Mouse (Mus musculus) Patski (cell line): Measurements from ENCODE around the gene Nrtn. TPM values are rescaled to one million over a fixed set of nuclear protein-coding genes. Genes with fewer than 3 reads are reported as not detected.

Experiments used
- ATAC-seq: fragments of 100-300 bp; one replicate; pipeline ENCODE4 v1.8.0; 2021
- CTCF ChIA-PET: fragments of 350-600 bp; sonication (Branson Sonifier 250); formaldehyde crosslinking; loops from one replicate; lab custom pipeline; 2022; ENCODE audit warnings: inconsistent platforms; lab: Charles Lee
- POLR2A ChIA-PET: fragments of 350-600 bp; sonication (Branson Sonifier 250); formaldehyde crosslinking; loops from one replicate; lab custom pipeline; 2022; ENCODE audit warnings: antibody characterized with exemption, inconsistent platforms; lab: Charles Lee
- DNase-seq: peaks from one replicate; pipeline ENCODE4 v3.0.0-alpha.2; 2011; ENCODE audit warnings: low read depth, low spot score
- H3K27me3 ChIP-seq: fragments of 371-371 bp; one replicate; pipeline ENCODE4 v1.5.1; 2021
- CTCF ChIP-seq: fragments of 100-300 bp; IDR thresholded peaks from one replicate; pipeline ENCODE4 v1.5.1; 2021
- in situ Hi-C: fragments of 300-500 bp; cut with MboI; formaldehyde crosslinking; loops from 3 replicates; pipeline ENCODE4 v1.11.1; 2018; ENCODE audit warnings: low pct_unique_long_range_greater_than_20kb, mixed read lengths
- polyA plus RNA-seq: library from polyadenylated mRNA; unstranded; gene quantifications from one replicate; pipeline ENCODE4 v1.2.3, GENCODE M21; 2021

Nrtn gene
- polyA plus RNA-seq, result 7.1 TPM

DNA sequence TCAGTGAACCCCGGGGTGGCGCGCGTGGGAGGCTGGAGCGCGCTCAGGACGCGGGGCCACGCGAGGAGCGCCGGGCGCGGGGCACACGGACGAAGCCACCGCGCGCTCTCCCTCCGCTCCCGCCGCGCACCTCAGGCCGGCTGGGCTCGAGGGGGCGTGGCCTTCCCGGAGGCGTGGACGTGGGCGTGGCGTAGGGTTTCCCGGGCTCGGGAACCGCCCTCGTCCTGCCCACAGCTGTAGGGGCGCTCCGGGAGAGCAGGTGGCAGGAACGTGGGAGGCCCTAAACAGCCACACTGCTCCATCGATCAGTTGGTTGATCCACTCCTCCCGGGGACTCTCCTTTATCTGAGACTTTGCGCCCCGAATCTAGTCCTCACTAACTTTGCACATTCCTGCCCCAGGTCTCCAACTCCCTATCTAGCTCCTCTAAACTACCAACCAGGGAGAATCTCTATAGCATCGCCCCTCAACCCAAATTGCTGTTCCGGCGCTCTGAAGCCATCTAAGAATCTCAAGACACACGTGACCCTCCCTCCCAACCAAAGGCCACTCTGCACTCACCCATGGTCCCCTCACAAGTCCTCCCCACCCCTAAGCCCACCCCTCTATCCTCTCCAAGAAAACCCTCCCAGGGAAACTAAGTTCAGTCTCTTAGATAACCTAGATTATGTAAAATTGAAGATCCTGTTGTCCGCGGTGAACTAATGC, at the start of gene Nrtn:
Gene Nrtn (minus strand): TSS at position 115 of the 708 bp plus-strand sequence.
- ChIA-PET CTCF (interaction anchor here (0.7 kb wide), 1 partner anchor 49 kb away, joined by 3 read pairs; no protein-coding TSS in a partner anchor), POLR2A (no interaction called here)
- ATAC-seq (peak; percentile 82), DNase-seq (no peak)
- in situ Hi-C loops, result loop anchor here (5.0 kb wide), 1 partner anchor 40 kb away; the partner anchor contains the start of genes Ndufa11 and Vmac
- TF ChIP-seq CTCF, result no peak
- peaks cover 7% of the 10 kb centered on the region for H3K27me3 ChIP-seq

DNA sequence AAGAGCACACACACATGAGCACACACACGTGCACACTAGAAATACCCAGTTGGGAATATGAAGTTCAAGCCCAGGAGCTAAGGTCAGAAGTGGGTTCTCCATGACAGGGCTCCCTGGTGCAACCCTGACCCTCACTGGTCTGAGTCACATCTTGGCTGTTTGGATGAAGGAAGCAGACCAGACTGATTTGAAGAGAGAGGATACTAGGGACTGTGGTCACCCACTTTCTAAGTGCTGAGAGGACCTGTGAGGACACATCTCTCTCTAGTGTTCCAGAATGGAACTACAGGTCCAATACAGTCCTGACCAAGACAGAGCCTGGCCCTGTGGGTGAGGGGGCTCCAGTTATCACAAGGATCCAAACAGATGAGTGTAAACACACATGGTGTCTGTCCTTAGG, 48.5 kb upstream of the Nrtn start:
- ATAC-seq (no peak), DNase-seq (no peak)
- ChIA-PET CTCF (no interaction called here), POLR2A (interaction anchor here (0.6 kb wide), 1 partner anchor 45 kb away, joined by 5 read pairs; no protein-coding TSS in a partner anchor)
- TF ChIP-seq CTCF, result no peak
- in situ Hi-C loops, result loop anchor here (5.0 kb wide), 2 partner anchors 52 to 147 kb away; no protein-coding TSS in a partner anchor
- H3K27me3 ChIP-seq, result no peaks in the 10 kb centered on the region

DNA sequence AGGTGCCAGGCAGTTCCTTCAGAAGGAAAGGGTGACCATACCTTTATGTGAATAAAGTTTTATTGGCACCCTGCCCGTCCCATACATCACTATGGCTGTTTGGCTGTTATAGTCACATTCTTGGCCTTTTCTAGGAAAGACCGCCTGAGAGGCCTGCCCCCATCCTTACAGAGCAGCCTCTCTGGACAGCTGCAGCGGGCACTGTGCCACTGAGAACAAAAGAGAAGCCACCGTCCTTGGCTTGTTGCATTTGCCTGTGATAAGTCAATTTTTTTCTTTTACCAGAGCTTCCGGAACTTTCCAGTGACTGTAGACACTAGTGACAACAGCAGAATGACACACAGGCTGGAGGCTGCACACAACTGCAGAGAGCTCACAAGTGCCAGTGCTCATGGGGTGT, 47.6 kb upstream of the Nrtn start:
- H3K27me3 ChIP-seq, result no peaks in the 10 kb centered on the region
- POLR2A ChIA-PET, result no interaction called here
- no peak for ATAC-seq
- CTCF ChIA-PET, result interaction anchor here (1.3 kb wide), 1 partner anchor 11 kb away, joined by 4 read pairs; no protein-coding TSS in a partner anchor
- no peak for DNase-seq
- in situ Hi-C loops, result loop anchor here (5.0 kb wide), 2 partner anchors 52 to 147 kb away; no protein-coding TSS in a partner anchor
- no peak for TF ChIP-seq CTCF

DNA sequence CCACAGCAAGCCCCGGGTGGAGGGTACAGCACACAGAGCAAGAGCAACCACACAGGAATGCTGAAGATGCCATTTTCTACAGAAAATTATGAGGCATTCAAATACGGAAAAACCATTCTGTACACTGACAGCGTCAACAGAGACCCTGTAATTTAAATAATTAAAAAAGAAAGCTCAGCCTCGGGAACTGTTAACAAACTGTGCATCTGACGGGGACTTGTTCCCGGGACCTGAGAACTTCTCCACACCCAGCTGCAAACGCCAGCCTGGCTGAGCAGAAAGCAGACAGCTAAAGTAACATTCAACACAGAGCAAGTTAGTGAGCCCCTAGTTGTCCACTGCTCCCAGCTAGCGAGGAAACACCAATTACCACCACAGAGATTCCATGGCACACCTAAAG, 44.7 kb upstream of the Nrtn start:
- H3K27me3 ChIP-seq, result no peaks in the 10 kb centered on the region
- ChIA-PET CTCF (no interaction called here), POLR2A (no interaction called here)
- in situ Hi-C loops, result no loop called here
- no peak for TF ChIP-seq CTCF
- DNase-seq, result no peak
- no peak for ATAC-seq

DNA sequence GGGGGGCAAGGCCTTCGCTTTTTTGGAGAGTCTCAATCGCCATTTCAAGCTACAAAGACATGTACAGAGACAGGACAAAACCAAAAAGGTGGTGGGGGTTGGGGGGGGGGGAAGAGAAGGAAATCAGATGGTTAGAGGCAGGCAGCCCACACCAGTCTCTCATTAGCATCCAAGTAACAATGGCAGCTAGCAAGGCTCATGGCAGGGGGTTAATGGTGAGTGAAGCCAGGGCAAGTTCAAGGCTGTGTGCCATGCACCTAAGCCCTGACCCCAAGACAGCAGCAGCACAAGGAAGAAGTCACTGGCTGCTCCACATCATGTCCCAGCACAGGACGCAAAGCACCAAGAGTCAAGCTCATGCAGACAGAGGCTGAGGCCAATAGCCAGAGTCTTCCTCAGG, 41.9 kb upstream of the Nrtn start:
- POLR2A ChIA-PET, result no interaction called here

DNA sequence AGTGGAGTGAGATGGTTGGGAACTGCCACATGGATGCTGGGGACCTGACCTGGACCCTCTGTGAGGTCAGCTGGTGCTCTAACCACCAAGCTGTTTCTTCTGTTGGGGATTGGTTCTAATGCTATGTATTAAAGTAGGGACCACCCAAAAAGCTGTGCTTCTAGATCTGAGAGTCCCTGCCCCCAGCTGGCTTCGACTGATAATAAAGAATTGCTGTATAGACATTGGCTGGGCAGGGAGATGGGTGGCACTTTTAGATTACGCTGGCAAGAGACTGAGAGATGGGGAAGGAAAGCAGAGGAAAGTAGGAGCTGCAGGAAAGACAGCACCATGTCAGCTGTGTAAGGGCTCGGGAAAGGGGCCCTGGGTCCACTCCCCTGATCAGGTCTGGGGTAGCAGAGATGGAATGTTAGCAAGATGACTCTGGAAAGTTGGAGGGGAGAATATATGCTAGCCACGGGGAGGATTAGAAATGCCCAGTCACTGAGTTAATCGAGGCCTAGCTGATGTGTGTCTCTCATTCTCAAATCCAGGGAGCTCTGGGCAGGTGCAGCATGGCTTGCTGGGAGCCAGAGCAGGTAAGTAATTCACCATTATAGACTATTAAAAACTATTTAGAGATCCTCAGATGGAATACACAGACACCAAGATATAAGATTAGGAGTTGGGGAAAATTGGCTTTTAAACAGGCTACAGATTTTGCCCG, 36.4 kb upstream of the Nrtn start:
- ChIA-PET POLR2A (no interaction called here), CTCF (interaction anchor here (1.8 kb wide), 1 partner anchor 11 kb away, joined by 4 read pairs; no protein-coding TSS in a partner anchor)
- in situ Hi-C loops, result no loop called here
- no peak for TF ChIP-seq CTCF
- no peak for ATAC-seq
- no peak for DNase-seq
- H3K27me3 ChIP-seq, result no peaks in the 10 kb centered on the region

More for the DNA sequence above, 41.9 kb upstream of the Nrtn start:
- ATAC-seq (no peak), DNase-seq (no peak)
- no peak for TF ChIP-seq CTCF
- in situ Hi-C loops, result no loop called here
- no peaks in the 10 kb centered on the region for H3K27me3 ChIP-seq
- CTCF ChIA-PET, result no interaction called here

DNA sequence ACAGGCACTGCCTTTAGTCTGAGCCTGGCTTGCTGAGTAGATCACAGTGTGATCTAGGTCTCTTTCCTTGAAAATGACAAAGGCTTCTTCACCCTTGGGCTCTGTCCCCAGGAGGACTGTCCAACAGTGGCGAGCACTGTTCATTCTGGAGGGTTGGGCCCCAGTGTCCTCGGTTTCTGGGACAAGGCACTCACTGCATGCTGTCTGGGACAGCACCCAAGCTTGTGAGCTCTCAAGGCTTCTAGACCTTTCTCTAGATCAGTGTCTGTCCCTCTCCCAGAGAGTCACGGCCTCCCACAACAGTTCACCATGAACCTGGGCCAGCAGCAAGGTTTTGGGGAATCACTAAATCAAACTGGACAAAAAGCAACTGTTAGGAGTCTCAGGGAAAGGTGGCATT, 35.3 kb upstream of the Nrtn start:
- POLR2A ChIA-PET, result interaction anchor here (0.6 kb wide), 1 partner anchor 103 kb away, joined by 3 read pairs; no protein-coding TSS in a partner anchor
- in situ Hi-C loops, result no loop called here

DNA sequence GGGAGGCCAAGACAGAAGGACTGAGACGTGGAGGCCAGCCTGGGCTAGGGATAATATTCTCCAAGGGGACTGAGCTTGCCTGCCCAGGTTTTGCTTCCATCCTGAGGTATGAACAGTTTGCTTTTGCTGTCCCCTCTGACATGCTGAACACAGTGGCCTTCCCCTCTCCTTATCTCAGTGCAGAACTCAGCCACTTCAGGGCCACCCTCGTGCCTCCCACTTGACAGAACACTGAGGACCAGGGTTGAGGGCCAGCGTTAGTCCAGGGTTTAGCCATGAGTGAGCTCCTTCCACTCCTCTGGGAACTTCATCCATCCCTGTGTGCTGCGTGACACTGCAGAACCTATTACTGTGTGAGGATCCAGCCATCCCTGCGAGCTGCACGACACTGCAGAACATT, 32.0 kb upstream of the Nrtn start:
- in situ Hi-C loops, result no loop called here
- CTCF ChIA-PET, result interaction anchor here (0.8 to 1.2 kb wide), 3 partner anchors 11 to 19 kb away, joined by 3 to 4 read pairs (median 3); no protein-coding TSS in a partner anchor
- no peaks in the 10 kb centered on the region for H3K27me3 ChIP-seq
- no peak for DNase-seq
- POLR2A ChIA-PET, result no interaction called here
- ATAC-seq, result no peak
- no peak for TF ChIP-seq CTCF

More for the DNA sequence above, 35.3 kb upstream of the Nrtn start:
- CTCF ChIA-PET, result interaction anchor here (0.8 kb wide), 1 partner anchor 13 kb away, joined by 3 read pairs; no protein-coding TSS in a partner anchor
- ATAC-seq (no peak), DNase-seq (no peak)
- no peak for TF ChIP-seq CTCF
- no peaks in the 10 kb centered on the region for H3K27me3 ChIP-seq

DNA sequence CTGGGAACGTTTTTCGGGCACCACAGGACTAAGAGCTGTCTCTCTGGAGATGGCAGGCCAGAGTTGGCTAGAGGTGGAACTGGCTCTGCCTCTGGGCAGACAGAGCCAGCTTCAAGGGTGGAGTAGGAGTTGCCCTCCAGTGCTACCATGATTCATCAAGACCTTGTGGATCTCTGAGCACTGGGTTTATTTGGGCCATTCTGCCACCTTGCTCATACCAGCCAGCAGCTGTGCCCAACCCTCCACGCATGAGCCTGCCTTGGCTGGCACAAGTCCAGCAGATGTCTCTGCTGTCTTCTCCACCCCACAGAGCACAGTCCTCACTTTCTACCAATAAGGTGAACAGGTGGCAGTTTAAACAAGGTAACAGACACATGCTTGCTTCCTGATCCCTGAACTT, 31.6 kb upstream of the Nrtn start:
- no peak for TF ChIP-seq CTCF
- no peak for DNase-seq
- ATAC-seq, result no peak
- ChIA-PET CTCF (interaction anchor here (0.8 to 1.2 kb wide), 2 partner anchors 11 to 19 kb away, joined by 3 to 4 read pairs; no protein-coding TSS in a partner anchor), POLR2A (no interaction called here)
- in situ Hi-C loops, result no loop called here
- H3K27me3 ChIP-seq, result no peaks in the 10 kb centered on the region

DNA sequence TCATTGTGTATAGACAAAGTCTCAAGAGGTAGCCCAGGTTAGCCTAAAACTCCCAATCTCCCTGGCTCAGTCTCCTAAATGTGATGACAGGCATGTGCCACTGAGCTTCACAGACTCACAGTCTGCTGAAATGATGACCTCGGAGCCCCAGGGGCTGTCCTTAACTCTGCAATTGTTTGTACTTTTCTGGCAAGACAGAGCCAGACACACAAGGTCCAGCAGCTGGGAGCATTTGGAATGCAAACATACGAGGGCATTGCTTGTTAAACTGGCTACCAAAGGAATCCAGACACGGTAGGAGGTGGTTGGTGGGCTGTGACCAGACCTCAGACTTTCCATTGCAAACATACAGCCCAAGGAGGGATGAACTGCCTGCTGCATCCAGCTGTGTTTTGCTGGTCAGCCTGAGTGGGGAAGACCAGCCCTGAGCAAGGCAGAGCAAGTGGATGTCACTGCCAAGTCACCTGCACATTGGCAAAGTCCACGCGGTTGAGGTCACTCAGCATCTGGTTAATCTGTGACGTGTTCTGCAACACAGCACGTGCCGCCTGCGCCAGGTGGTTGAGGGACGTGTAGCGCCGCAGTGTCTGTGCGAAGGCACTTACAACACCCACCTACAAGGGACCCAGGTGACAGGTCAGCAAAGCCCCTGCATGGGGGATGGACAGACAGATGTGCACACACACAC, 23.1 kb upstream of the Nrtn start:
- ATAC-seq, result peak; percentile 22
- TF ChIP-seq CTCF, result no peak
- in situ Hi-C loops, result no loop called here

More for the DNA sequence above, 23.1 kb upstream of the Nrtn start:
- ChIA-PET POLR2A (no interaction called here), CTCF (no interaction called here)
- DNase-seq, result peak; percentile 27
- no peaks in the 10 kb centered on the region for H3K27me3 ChIP-seq
